Mouse (Mus musculus): ENCODE results near the gene Cers6. TPM values are rescaled to one million over a fixed set of nuclear protein-coding genes. Genes with fewer than 3 reads are reported as not detected.

The Cers6 gene
- polyA plus RNA-seq, 1 experiment from 2014 or later = 18.7 TPM

DNA sequence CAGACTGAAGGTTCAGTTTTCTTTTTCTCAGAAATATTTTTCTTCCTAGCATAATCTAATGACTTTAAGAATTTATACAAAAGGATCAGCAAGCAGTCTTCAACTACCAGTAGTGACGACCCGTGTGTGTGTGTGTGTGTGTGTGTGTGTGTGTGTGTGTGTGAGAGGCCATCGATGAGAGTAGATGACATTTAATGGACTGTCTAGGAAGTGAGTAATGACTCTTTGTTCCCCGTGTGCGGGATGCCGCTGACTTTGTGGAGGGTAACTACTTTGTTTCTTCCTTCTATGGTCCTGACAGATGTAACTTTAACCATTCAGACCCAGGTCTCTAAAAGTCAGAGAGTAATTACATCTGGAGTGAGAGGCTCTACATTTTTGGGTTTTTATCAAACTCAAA is 2.3 kb downstream of the Cers6 start:
- Histone ChIP-seq H3K27ac (replicated peaks) (no peak overlapping the region), H3K4me3 (peak overlapping the region; percentile 76; the same call in 1 of the 2 replicates), H3K4me1 (peaks cover 31% of the 10 kb centered on the region), H3K27me3 (ENCODE audit: low read depth, poor library complexity, severe bottlenecking) (peaks cover 13% of the 10 kb centered on the region), H3K36me3 (no peaks in the 10 kb centered on the region), H3K9me3 (replicated peaks) (no peaks in the 10 kb centered on the region)
- DNase-seq (ENCODE audit: low spot score) = no peak
- WGBS = 74% methylated on average over 6 of the region's 6 CpGs

GRCm38 (mm10) chr2:68864366-68864765 is 3.1 kb downstream of the Cers6 start:
- WGBS = 84% methylated on average over 2 of the region's 2 CpGs
- Histone ChIP-seq H3K27ac (replicated peaks) (no peak overlapping the region), H3K27me3 (ENCODE audit: low read depth, poor library complexity, severe bottlenecking) (peaks cover 13% of the 10 kb centered on the region), H3K36me3 (no peaks in the 10 kb centered on the region), H3K4me3 (no peak overlapping the region), H3K4me1 (peaks cover 31% of the 10 kb centered on the region), H3K9me3 (replicated peaks) (no peaks in the 10 kb centered on the region)
- DNase-seq (ENCODE audit: low spot score) = no peak

- H3K4me1 ChIP-seq = peaks cover 44% of the 10 kb centered on the region
- H3K9me3 ChIP-seq (replicated peaks) = no peaks in the 10 kb centered on the region
- no peaks in the 10 kb centered on the region for H3K36me3 ChIP-seq
- H3K4me3 ChIP-seq = no peak overlapping the region
- H3K27me3 ChIP-seq (ENCODE audit: low read depth, poor library complexity, severe bottlenecking) = no peaks in the 10 kb centered on the region
- H3K27ac ChIP-seq (replicated peaks) = no peak overlapping the region
- no peak for DNase-seq (ENCODE audit: low spot score)
- 73% methylated on average over 4 of the region's 4 CpGs for WGBS
These were observed 5.9 kb downstream of the Cers6 start for GRCm38 (mm10) chr2:68867148-68867547.

- Histone ChIP-seq H3K36me3 (no peaks in the 10 kb centered on the region), H3K27ac (replicated peaks) (no peak overlapping the region), H3K4me3 (no peak overlapping the region), H3K4me1 (peaks cover 30% of the 10 kb centered on the region), H3K27me3 (ENCODE audit: low read depth, poor library complexity, severe bottlenecking) (no peaks in the 10 kb centered on the region), H3K9me3 (replicated peaks) (no peaks in the 10 kb centered on the region)
- DNase-seq (ENCODE audit: low spot score) = no peak
- 87% methylated on average over 17 of the region's 17 CpGs for WGBS
These were observed 9.9 kb downstream of the Cers6 start for GRCm38 (mm10) chr2:68870999-68871780.

- H3K9me3 ChIP-seq (replicated peaks) = no peaks in the 10 kb centered on the region
- H3K36me3 ChIP-seq = no peaks in the 10 kb centered on the region
- WGBS = 92% methylated on average over 6 of the region's 6 CpGs
- no peak overlapping the region for H3K4me3 ChIP-seq
- no peak overlapping the region for H3K27ac ChIP-seq (replicated peaks)
- no peaks in the 10 kb centered on the region for H3K27me3 ChIP-seq (ENCODE audit: low read depth, poor library complexity, severe bottlenecking)
- DNase-seq (ENCODE audit: low spot score) = no peak
- H3K4me1 ChIP-seq = peaks cover 27% of the 10 kb centered on the region
These were observed 11.8 kb downstream of the Cers6 start for GRCm38 (mm10) chr2:68873086-68873485.

DNA sequence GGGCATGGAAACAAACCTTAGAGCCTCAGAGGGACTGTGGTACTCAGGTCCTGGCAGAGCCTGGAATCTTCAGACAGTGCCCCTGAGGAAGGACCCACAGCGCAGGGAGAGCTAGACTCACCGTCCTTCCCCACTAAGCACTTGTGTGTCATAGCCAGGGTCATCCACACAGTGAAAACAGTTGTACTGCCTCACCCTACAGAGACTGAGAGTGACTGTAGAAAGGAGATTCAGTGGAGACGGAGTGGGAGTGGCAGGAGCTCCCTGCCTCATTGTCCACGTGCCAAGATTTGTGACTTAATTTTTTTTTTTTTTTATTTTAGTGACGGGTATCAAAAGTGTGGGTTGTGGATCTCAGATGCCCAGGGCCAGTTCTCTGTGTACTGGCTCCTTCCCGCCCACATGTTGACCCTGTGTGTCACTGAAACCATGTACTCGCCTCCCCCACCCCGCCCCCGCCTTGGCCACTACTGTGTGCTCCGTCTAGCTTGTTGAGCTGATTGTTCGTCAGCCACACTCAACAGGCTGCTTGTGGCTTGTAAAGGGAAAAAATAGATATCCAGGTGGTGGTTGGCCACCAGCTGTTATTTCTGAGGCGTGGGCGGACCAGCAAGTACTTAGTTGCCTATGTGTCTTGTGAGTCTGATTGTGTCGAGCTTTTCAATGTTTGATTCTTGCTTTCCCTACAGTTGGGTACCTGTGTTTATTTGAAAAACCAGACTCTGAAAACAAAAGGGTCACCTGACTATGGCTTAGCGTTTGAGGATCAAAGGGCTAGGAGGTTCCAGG is 12.6 kb downstream of the Cers6 start:
- no peak overlapping the region for H3K4me3 ChIP-seq
- H3K4me1 ChIP-seq = peaks cover 27% of the 10 kb centered on the region
- H3K9me3 ChIP-seq (replicated peaks) = no peaks in the 10 kb centered on the region
- DNase-seq (ENCODE audit: low spot score) = no peak
- H3K27ac ChIP-seq (replicated peaks) = no peak overlapping the region
- no peaks in the 10 kb centered on the region for H3K27me3 ChIP-seq (ENCODE audit: low read depth, poor library complexity, severe bottlenecking)
- H3K36me3 ChIP-seq = no peaks in the 10 kb centered on the region
- WGBS = 72% methylated on average over 15 of the region's 15 CpGs

- H3K4me1 ChIP-seq = peaks cover 26% of the 10 kb centered on the region
These were observed 13.3 kb downstream of the Cers6 start for GRCm38 (mm10) chr2:68874575-68874974.

DNA sequence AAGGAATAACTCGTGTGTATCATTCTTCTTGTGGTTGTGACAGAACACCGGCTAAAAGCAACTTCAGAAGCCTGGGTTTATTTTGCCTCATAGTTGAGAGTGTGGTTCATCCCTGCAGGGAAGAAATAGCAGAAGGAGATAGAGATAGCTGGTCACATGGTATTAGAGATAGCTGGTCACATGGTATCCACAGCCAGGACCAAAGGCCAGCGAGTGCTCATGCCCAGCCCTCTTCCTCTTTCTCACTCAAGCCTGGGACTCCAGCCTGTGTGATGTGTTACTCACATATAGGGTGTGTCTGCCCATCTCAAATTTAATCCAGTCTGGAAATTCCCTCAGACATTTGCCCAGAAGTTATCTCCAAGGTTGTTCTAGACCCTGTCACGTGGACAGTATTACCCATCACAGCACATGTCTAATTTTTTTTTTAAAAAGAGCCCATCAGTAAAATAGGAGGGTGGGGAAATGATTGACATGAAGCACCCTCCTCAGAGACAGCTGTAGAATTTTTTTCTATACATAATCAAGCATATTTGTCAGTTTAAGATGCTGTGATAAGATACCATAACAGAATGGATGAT is 17.9 kb downstream of the Cers6 start:
- 0 out of 2 replicates have a peak, but pooled peaks cover 2% of the 10 kb centered on the region for H3K4me1 ChIP-seq
- no peak overlapping the region for H3K4me3 ChIP-seq
- no peaks in the 10 kb centered on the region for H3K9me3 ChIP-seq (replicated peaks)
- H3K27me3 ChIP-seq (ENCODE audit: low read depth, poor library complexity, severe bottlenecking) = no peaks in the 10 kb centered on the region
- 89% methylated on average over 4 of the region's 4 CpGs for WGBS
- no peak overlapping the region for H3K27ac ChIP-seq (replicated peaks)
- no peak for DNase-seq (ENCODE audit: low spot score)
- no peaks in the 10 kb centered on the region for H3K36me3 ChIP-seq

More at GRCm38 (mm10) chr2:68874575-68874974, 13.3 kb downstream of the Cers6 start:
- H3K27me3 ChIP-seq (ENCODE audit: low read depth, poor library complexity, severe bottlenecking) = no peaks in the 10 kb centered on the region
- H3K4me3 ChIP-seq = no peak overlapping the region
- H3K9me3 ChIP-seq (replicated peaks) = no peaks in the 10 kb centered on the region
- H3K36me3 ChIP-seq = no peaks in the 10 kb centered on the region
- WGBS = 92% methylated on average over 6 of the region's 6 CpGs
- H3K27ac ChIP-seq (replicated peaks) = no peak overlapping the region
- no peak for DNase-seq (ENCODE audit: low spot score)

DNA sequence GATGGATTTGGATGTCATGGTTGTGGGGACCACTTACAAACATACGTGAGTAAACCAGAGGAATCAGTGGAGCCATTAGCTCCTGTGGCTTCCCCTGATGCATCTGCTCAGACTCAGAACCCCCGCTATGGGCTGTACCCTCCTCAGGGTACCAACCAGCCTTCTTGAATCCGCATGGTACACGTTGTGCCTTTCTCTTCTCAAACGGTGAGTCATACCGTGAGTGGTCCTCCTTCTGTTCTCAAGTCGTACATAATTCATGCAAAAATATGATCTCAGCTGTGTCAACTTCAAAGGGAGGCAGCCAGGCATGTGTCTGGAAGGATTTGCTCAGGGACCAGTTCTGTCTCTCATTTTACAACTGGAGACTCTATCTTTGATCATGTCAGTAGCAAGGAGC is 23.3 kb downstream of the Cers6 start:
- Histone ChIP-seq H3K27me3 (ENCODE audit: low read depth, poor library complexity, severe bottlenecking) (no peaks in the 10 kb centered on the region), H3K4me1 (peaks cover 12% of the 10 kb centered on the region), H3K4me3 (no peak overlapping the region), H3K9me3 (replicated peaks) (no peaks in the 10 kb centered on the region), H3K36me3 (no peaks in the 10 kb centered on the region), H3K27ac (replicated peaks) (no peak overlapping the region)
- no peak for DNase-seq (ENCODE audit: low spot score)
- 92% methylated on average over 7 of the region's 7 CpGs for WGBS

DNA sequence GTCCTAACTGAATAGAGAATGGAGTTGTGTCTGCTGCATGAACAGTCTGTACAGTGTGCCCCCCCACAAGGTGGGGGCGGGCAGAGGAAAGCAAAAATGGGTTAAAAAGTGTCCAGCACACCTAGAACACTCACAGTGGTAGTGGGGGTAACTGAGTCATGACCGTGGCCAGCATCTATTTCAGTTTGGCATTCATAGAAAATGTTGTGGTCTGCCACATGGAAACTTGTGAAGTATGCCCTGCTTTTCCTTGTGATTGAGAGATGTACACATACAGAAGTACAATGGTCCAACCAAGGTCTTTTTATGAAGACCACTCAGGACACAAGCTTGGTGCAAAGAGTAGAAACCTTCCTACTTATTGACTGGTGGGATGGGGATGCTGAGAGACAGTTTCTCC is 24.0 kb downstream of the Cers6 start:
- H3K4me1 ChIP-seq = peaks cover 12% of the 10 kb centered on the region
- H3K9me3 ChIP-seq (replicated peaks) = no peaks in the 10 kb centered on the region
- DNase-seq (ENCODE audit: low spot score) = no peak
- H3K4me3 ChIP-seq = no peak overlapping the region
- no peaks in the 10 kb centered on the region for H3K36me3 ChIP-seq
- WGBS = 89% methylated on average over 2 of the region's 2 CpGs
- no peak overlapping the region for H3K27ac ChIP-seq (replicated peaks)
- H3K27me3 ChIP-seq (ENCODE audit: low read depth, poor library complexity, severe bottlenecking) = no peaks in the 10 kb centered on the region

DNA sequence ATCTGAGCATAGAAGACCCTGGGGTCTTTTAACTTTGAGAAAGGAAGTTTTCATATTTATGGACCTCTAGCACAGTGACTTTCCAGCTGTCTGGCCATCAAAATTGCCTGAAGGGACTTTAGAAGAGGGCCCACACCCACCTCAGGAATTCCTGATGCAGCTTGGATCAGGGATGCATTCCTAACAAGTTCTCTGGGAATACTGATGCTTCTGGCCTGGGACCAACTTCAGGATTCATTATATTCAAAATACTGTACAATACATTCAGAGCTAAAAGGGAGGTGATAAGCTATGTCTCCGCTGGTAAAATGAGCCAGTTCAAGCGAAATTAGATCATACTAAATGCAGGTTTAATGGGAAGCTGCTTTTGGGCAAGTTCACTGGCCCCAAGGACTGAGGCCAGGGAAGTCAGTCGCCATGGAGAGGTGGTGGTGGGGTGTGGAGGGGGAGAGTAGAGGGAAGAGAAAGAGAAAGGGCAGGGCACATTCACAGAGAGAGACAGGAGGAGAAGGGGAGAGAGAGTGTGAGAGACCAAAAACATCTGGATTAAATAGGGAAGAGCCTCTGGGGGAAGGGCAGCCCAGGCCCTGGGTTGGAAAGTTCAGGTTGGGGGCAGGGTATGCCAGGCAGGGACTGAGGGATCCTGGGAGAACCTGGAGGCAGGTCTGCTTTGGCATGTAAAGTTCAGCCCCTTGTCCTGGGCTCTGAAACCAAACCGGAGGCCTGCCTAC is 24.7 kb downstream of the Cers6 start:
- DNase-seq (ENCODE audit: low spot score) = no peak

DNA sequence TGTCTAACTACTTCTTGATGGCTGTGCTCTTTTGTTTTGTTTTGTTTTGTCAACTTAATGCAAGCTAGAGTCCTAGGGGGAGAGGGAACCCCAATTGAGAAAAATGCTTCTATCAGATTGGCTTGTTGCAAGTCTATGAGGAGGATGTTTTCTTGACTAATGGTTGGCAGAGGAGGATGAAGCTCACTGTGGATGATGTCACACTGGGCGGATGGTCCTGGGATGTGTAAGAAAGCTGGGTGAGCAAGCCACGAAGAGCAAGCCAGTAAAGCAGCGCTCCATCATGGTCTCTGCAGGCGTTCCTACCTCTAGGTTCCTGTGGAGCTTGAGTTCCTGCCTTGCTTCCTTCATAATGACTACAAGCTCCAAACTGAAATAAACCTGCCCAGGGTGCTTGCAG is 25.4 kb downstream of the Cers6 start:
- no peak for DNase-seq (ENCODE audit: low spot score)
- Histone ChIP-seq H3K4me1 (peaks cover 12% of the 10 kb centered on the region), H3K4me3 (no peak overlapping the region), H3K27ac (replicated peaks) (no peak overlapping the region), H3K27me3 (ENCODE audit: low read depth, poor library complexity, severe bottlenecking) (no peaks in the 10 kb centered on the region), H3K9me3 (replicated peaks) (no peaks in the 10 kb centered on the region), H3K36me3 (no peaks in the 10 kb centered on the region)
- WGBS = 85% methylated on average over 4 of the region's 4 CpGs

More for the DNA sequence above, 24.7 kb downstream of the Cers6 start:
- Histone ChIP-seq H3K4me3 (no peak overlapping the region), H3K9me3 (replicated peaks) (no peaks in the 10 kb centered on the region), H3K36me3 (no peaks in the 10 kb centered on the region), H3K27me3 (ENCODE audit: low read depth, poor library complexity, severe bottlenecking) (no peaks in the 10 kb centered on the region), H3K27ac (replicated peaks) (peak overlapping the region; percentile 33; the same call in 1 of the 2 replicates), H3K4me1 (peaks cover 12% of the 10 kb centered on the region)
- 37% methylated on average over 4 of the region's 4 CpGs for WGBS

Measured in midbrain, embryonic 10.5 days (tissue).